Mouse (Mus musculus) thymus, adult 2 months (tissue): ENCODE results near the gene Cacna2d3.

ENCODE experiments used
- CTCF ChIP-seq: fragments of 200-500 bp; IDR thresholded peaks from 2 replicates; pipeline ENCODE4 v1.5.1; 2012; ENCODE audit warnings: mild to moderate bottlenecking, control low read depth, low read length, moderate library complexity, borderline replicate concordance; ENCODE audit not compliant: control insufficient read depth, poor library complexity, insufficient read depth; ENCODE audit errors: extremely low read depth
- POLR2A ChIP-seq: fragments of 200-500 bp; IDR thresholded peaks from 2 replicates; pipeline ENCODE4 v1.6.1; 2012; ENCODE audit warnings: mild to moderate bottlenecking, low read length, control low read depth, moderate library complexity; ENCODE audit not compliant: control insufficient read depth, poor library complexity, insufficient read depth; ENCODE audit errors: extremely low read depth

DNA sequence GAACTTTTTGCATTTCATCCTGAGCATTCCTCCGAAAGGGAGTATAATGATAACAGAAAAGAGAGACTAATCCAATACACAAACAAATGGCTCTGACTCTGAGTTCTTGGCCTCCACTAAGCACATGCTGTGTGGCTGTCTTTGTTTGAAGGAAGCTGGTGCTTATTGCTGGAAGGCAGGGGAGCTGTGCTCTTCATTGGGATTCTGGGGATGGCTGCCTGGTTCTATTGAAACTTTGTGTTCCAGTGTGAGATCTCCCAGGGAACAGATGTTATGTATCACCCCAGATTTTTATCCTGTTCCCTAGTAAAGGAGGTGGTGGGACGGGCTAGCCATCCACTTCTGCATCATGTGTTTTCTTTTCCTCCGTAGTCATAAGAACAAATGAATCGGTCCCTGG, 856.7 kb downstream of the Cacna2d3 start:
- TF ChIP-seq CTCF (no peak), POLR2A (no peak)
